Mouse (Mus musculus): Measurements from ENCODE around the gene Abhd18. TPM values are rescaled to one million over a fixed set of nuclear protein-coding genes. Genes with fewer than 3 reads are reported as not detected.

Gene Abhd18
- polyA plus RNA-seq, 1 experiment from 2014 or later, result 8.9 TPM

DNA sequence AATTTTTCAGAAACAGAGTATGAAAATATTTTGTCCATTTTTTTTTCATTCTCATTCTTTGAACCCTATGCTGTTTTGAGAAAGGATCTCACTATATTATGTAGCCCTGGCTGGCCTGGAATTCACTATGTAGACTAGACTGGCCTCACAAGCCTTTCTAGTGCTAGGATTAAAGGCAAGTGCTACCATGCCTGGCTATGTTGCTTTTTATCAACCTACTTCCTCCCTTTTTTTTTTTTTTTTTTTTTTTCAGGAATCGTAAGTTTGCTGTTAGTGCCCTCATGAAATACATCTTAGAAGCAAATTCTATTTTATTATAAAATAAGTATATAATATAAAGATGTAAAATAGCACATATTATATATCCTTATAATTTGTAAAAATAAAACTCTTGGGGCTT is 108.0 kb downstream of the Abhd18 start:
- no peak overlapping the region for H3K9ac ChIP-seq
- no peaks in the 10 kb centered on the region for H3K9me3 ChIP-seq
- 65% methylated on average over 1 of the region's 1 CpGs for WGBS
- ATAC-seq, result no peak
- H3K36me3 ChIP-seq, result no peaks in the 10 kb centered on the region
- H3K4me2 ChIP-seq (replicated peaks), result no peak overlapping the region
- no peaks in the 10 kb centered on the region for H3K4me1 ChIP-seq (replicated peaks)
- no peak overlapping the region for H3K4me3 ChIP-seq (replicated peaks)
- no peaks in the 10 kb centered on the region for H3K27me3 ChIP-seq (replicated peaks)
- no peak overlapping the region for H3K27ac ChIP-seq

DNA sequence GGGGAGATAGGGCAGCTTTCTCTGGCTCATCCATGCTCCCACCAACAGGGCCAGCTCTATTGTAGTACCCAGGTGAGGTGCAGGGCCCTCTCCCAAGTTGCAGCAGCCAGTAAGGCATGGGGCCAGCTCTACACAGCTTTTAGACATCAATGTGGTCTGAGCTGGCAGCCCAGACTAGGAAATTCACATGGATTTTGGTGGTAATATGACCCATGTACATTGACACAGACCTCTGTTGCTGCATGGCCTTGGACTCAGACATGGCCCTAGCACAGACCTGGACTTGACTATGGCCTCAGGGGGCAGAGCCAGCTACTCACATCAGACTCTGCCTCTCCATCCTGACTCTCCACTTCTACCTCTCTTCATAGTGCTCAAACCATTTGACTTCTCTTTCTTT is 112.1 kb downstream of the Abhd18 start:
- ATAC-seq, result no peak
- no peak overlapping the region for H3K4me2 ChIP-seq (replicated peaks)
- no peaks in the 10 kb centered on the region for H3K9me3 ChIP-seq
- no peak overlapping the region for H3K27ac ChIP-seq
- H3K4me1 ChIP-seq (replicated peaks), result no peaks in the 10 kb centered on the region
- H3K27me3 ChIP-seq (replicated peaks), result no peaks in the 10 kb centered on the region
- no peak overlapping the region for H3K4me3 ChIP-seq (replicated peaks)
- no peaks in the 10 kb centered on the region for H3K36me3 ChIP-seq
- no peak overlapping the region for H3K9ac ChIP-seq

GRCm38 (mm10) chr3:40980758-40981157 is 134.0 kb downstream of the Abhd18 start:
- Histone ChIP-seq H3K4me3 (replicated peaks) (no peak overlapping the region), H3K4me1 (replicated peaks) (no peaks in the 10 kb centered on the region), H3K4me2 (replicated peaks) (no peak overlapping the region), H3K36me3 (no peaks in the 10 kb centered on the region), H3K9me3 (no peaks in the 10 kb centered on the region), H3K9ac (no peak overlapping the region), H3K27ac (no peak overlapping the region), H3K27me3 (replicated peaks) (no peaks in the 10 kb centered on the region)
- ATAC-seq, result no peak

DNA sequence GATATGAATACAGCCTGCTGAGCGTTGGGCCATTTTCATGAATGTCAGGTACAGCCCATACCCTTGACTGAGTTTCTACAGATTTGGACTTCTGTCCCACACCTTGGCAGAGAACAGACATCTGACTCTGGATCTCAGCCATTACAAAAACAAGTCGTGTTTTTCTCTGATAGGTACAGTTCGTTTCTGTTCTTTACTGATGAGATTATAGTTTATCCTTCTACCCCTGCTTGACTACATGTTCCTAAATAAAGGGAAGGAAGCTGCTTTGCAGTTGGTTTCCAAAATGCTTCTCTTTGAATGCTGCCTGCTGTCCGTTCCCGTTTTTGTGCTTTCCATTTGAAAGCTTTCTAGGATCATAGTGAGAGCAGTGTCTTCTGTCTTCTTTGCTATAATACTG is 140.8 kb downstream of the Abhd18 start:
- no peak for ATAC-seq
- H3K9me3 ChIP-seq, result no peaks in the 10 kb centered on the region
- H3K36me3 ChIP-seq, result no peaks in the 10 kb centered on the region
- no peak overlapping the region for H3K27ac ChIP-seq
- H3K4me2 ChIP-seq (replicated peaks), result no peak overlapping the region
- H3K9ac ChIP-seq, result no peak overlapping the region
- WGBS, result 79% methylated on average over 5 of the region's 5 CpGs
- no peak overlapping the region for H3K4me3 ChIP-seq (replicated peaks)
- H3K4me1 ChIP-seq (replicated peaks), result no peaks in the 10 kb centered on the region
- H3K27me3 ChIP-seq (replicated peaks), result no peaks in the 10 kb centered on the region

Other genes with a start within 250 kb of the Abhd18 start
- gene Slc25a31, start 138.1 kb upstream of the Abhd18 start, polyA plus RNA-seq (2015; fragmentation: Nextera tagmentation; extraction: Ambion mirVana), result 0.15 TPM in 1 of 2 replicates, not detected in the other
- 13.9 and 14.4 TPM in 2 replicates for gene Hspa4l, start 102.5 kb upstream of the Abhd18 start, polyA plus RNA-seq (2015; fragmentation: Nextera tagmentation; extraction: Ambion mirVana)
- 40.0 and 44.5 TPM in 2 replicates for gene Plk4, start 47.0 kb upstream of the Abhd18 start, polyA plus RNA-seq (2015; fragmentation: Nextera tagmentation; extraction: Ambion mirVana)
- 5.2 and 6.1 TPM in 2 replicates for gene Mfsd8, start 84 bp upstream of the Abhd18 start, polyA plus RNA-seq (2015; fragmentation: Nextera tagmentation; extraction: Ambion mirVana)
- 0.09 and 0.29 TPM in 2 replicates for gene 1700034I23Rik, start 55.6 kb downstream of the Abhd18 start, polyA plus RNA-seq (2015; fragmentation: Nextera tagmentation; extraction: Ambion mirVana)
- 10.4 and 14.0 TPM in 2 replicates for gene Larp1b, start 102.9 kb downstream of the Abhd18 start, polyA plus RNA-seq (2015; fragmentation: Nextera tagmentation; extraction: Ambion mirVana)
- 56.2 and 60.8 TPM in 2 replicates for gene Pgrmc2, start 236.1 kb downstream of the Abhd18 start, polyA plus RNA-seq (2015; fragmentation: Nextera tagmentation; extraction: Ambion mirVana)

All from intestine, embryonic 15.5 days (tissue).